Mouse (Mus musculus) gastrocnemius, adult 2 months (tissue): ENCODE results near the gene Hspb7. TPM values are rescaled to one million over a fixed set of nuclear protein-coding genes. Genes with fewer than 3 reads are reported as not detected.

Source experiments
- DNase-seq: peaks from one replicate; pipeline ENCODE4 v3.0.0; 2022
- H3K27ac ChIP-seq: fragments of 200-600 bp; 2 replicates; pipeline ENCODE4 v1.8.1; 2022; ENCODE audit warnings: mild to moderate bottlenecking
- H3K4me3 ChIP-seq: fragments of 200-600 bp; 2 replicates; pipeline ENCODE4 v1.8.1; 2022; ENCODE audit warnings: mild to moderate bottlenecking, moderate library complexity
- CTCF ChIP-seq: fragments of 200-600 bp; IDR thresholded peaks from 2 replicates; pipeline ENCODE4 v1.8.1; 2022; ENCODE audit warnings: antibody characterized with exemption, mild to moderate bottlenecking, moderate library complexity
- intact Hi-C: fragments of 180-260 bp; cut with DNase I; formaldehyde crosslinking; loops from one replicate; pipeline ENCODE4 v1.15.1; 2025
- total RNA-seq, 2 experiments: library from RNA; stranded (reverse); gene quantifications; 2 replicates each; pipeline ENCODE4 v1.2.3; 2021

The Hspb7 gene
- total RNA-seq, 2 experiments from 2014 or later, result 223 to 468 TPM

DNA sequence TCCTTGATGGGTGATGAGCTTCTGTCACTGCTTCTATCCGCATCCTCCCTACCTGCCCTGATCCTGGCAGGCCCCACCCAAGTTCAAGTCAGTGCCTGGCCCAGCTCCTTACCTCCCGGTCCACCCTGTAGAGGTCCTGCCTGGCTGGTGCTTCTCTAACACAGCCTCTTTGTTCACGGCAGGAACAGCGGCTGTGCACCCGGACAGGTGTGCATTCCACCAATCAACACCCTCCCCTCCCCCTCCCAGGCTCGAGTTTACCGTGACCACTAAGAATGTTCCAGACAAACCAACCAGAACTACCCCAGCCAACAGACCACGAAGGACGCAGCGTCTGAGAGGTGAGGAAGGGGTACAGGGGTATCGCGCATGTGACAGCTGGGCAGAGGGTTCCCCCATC is 22.0 kb upstream of the Hspb7 start, which contains the start of gene Clcnka:
Gene Clcnka, minus strand, starts transcription at position 180 of the 400 bp plus-strand sequence.
- Histone ChIP-seq H3K4me3 (no peak within 1 kb of the TSS), H3K27ac (no peak within 1 kb of the TSS)
- DNase-seq, result no peak
- intact Hi-C loops, result no loop called here
- no peak for TF ChIP-seq CTCF

DNA sequence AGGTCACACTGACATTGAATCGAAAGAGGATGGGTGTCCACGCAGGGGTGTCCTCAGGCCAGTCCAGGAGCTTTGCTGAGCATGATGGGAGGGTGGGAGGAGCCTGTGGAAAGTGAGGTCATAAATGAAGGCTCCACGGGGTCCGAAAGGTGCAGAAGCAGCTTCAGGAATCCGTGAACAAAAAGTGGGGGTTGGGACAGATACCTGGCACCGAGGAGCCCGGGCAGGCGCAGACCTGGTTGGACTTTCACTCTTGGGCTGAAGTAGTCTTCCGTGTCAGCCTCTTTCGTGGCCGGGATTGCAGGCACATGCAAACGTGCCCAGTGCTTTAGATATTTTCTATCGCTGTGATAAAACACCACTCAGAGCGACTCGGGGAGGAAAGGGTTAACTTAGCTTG is 20.4 kb upstream of the Hspb7 start:
- Histone ChIP-seq H3K4me3 (no peak overlapping the region), H3K27ac (no peak overlapping the region)
- intact Hi-C loops, result no loop called here
- TF ChIP-seq CTCF, result no peak
- no peak for DNase-seq

GRCm38 (mm10) chr4:141404518-141405313 is 15.9 kb upstream of the Hspb7 start:
- DNase-seq, result peak; percentile 88
- peak; percentile 97 for TF ChIP-seq CTCF
- no peak overlapping the region for H3K27ac ChIP-seq
- no peak overlapping the region for H3K4me3 ChIP-seq
- intact Hi-C loops, result loop anchor here (1.0 kb wide), 1 partner anchor 171 kb away; no protein-coding TSS in a partner anchor

DNA sequence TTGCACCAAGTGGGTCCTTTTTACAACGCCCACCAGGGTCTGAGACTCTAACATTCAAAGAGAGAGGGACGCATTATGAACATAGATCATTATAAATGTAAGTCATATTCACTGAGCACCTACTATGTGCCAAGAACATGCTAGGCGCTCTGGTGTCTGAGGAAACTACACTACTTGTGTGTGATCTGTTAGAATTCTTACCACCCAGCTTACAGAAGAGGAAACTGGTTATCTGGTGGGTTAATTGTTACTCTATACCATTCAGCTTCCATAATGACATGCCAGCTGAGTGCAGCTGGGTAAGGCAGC is 15.3 kb upstream of the Hspb7 start:
- intact Hi-C loops, result no loop called here
- no peak overlapping the region for H3K27ac ChIP-seq
- no peak for DNase-seq
- no peak overlapping the region for H3K4me3 ChIP-seq
- TF ChIP-seq CTCF, result no peak

DNA sequence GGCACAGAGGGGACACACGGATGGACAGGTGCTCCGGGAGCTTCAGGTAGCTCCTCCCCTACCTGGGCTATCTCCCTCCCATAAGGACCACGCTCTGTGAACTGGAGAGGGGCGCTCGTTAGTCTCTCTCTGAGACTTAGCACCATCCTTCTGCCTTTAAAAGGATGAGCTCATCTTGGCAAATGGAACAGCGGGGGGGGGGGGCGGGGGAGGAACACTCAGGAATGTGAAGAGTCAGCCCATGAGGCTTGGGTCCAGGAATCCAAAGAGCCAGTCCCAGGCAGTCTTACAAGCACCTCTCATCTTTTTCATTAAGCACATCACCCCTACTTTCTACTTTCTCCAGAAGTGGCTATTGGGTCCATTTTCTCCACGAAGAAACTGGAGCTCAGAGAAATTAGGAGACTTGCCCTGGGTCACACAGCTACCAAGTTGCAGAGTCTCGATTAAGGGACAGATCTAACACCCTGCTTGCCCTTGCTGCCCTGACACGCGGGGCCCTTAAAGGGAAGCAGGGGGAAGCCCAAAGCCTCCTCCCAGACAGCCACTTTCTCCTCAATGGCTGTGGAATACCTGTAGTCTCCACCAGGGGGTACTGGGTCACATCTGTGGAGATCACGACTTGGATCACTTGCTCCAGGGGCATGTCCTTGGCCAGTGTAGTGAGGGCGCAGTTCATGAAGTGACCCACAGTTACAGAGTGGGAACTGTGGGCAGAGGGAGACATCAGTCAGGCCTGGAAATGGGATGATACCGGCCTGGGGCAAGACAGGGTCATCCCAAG is 13.9 kb upstream of the Hspb7 start:
- intact Hi-C loops, result loop anchor here (1.0 kb wide), 1 partner anchor 24 kb away; no protein-coding TSS in a partner anchor
- peak; percentile 69 for DNase-seq
- Histone ChIP-seq H3K4me3 (no peak overlapping the region), H3K27ac (peak overlapping the region; percentile 68)
- TF ChIP-seq CTCF, result peak; percentile 80

DNA sequence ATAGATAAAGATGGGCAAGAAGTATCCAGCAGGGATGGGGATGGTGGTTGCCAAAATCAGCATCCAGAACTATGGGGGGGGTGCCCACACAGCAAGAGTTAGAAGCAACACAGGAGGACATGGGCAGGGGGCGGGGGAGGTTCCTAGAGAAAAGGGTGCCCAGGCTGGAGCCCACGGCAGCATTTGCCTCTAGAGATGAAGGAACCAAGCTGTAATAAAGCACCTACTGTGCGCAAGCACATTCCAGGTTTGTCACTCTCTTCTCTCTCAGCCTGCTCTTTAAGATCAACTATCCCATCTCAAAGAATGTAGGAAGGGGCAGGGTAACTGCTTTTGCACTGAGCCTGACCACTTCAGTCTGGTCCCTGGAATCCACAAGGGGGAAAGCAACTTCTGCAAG is 12.0 kb upstream of the Hspb7 start:
- no peak for DNase-seq
- no peak overlapping the region for H3K4me3 ChIP-seq
- intact Hi-C loops, result no loop called here
- no peak for TF ChIP-seq CTCF
- no peak overlapping the region for H3K27ac ChIP-seq

GRCm38 (mm10) chr4:141411430-141411992 is 9.1 kb upstream of the Hspb7 start:
- no peak overlapping the region for H3K27ac ChIP-seq
- TF ChIP-seq CTCF, result peak; percentile 52
- intact Hi-C loops, result no loop called here
- no peak for DNase-seq
- no peak overlapping the region for H3K4me3 ChIP-seq

DNA sequence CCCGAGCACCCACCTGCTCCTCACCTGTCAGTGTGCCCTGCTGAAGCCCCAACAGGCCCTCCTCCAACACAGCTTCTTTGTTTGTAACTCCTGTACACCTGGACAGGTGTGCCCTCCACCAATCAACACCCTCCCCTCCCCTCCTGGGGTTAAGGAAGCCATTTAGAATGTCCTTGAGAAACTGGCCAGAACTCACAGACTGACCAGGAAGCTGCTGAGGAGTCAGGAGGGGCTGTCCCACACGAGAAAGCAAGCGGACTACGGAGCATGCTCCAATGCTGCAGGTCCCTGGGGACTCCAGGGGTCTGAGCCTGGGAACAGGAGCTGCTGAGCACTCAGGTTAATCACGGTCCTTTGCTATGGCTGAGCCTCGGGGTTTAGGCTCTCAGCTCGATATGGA is 4.7 kb upstream of the Hspb7 start, which contains the start of gene Clcnkb:
Gene Clcnkb, minus strand, starts transcription at position 91 of the 400 bp plus-strand sequence.
- H3K27ac ChIP-seq, result no peak within 1 kb of the TSS
- no peak for DNase-seq
- intact Hi-C loops, result no loop called here
- H3K4me3 ChIP-seq, result no peak within 1 kb of the TSS
- TF ChIP-seq CTCF, result no peak

DNA sequence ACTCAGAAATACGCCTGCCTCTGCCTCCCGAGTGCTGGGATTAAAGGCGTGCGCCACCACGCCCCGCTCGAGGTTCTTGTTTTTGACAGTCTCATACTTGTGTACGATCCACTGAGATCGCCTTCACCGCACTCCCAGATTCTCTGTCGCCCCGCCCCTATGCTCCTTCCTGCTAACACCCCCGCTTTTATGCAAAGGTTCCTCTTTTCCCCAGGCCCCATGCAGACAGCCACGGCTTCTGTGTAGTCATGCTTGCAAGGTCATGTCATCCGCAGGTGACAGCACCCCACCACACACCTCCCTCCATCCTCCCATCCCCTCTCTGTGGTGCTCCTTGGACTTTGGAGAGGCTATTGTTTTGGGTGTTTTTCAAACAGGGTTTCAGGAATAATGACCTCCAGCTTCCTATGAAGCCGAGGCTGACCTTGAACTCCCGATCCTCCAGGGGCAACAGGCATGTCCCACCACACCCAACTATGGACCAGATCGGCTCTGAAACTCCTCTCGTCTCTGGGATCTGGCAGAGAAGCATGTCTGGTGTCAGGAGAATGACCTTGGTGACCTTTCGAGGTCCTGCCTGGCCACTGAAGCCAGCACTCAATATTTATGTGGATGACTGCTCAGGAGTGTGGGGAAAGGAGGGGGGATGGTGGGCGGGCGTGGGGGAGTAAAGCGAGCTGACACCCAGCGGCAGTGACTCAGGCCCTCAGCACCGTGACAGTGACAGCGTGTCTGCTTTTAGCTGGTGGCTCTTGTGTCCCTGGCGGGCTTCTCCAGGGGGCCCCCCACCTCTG is 984 bp upstream of the Hspb7 start:
- peak overlapping the region; percentile 92 for H3K27ac ChIP-seq
- intact Hi-C loops, result no loop called here
- TF ChIP-seq CTCF, result no peak
- peak; percentile 61 for DNase-seq
- no peak overlapping the region for H3K4me3 ChIP-seq

- TF ChIP-seq CTCF, result no peak
- Histone ChIP-seq H3K27ac (peak overlapping the region; percentile 92), H3K4me3 (peak overlapping the region; percentile 75)
- no peak for DNase-seq
- intact Hi-C loops, result no loop called here
Measured at GRCm38 (mm10) chr4:141420886-141421285, 307 bp downstream of the Hspb7 start.

DNA sequence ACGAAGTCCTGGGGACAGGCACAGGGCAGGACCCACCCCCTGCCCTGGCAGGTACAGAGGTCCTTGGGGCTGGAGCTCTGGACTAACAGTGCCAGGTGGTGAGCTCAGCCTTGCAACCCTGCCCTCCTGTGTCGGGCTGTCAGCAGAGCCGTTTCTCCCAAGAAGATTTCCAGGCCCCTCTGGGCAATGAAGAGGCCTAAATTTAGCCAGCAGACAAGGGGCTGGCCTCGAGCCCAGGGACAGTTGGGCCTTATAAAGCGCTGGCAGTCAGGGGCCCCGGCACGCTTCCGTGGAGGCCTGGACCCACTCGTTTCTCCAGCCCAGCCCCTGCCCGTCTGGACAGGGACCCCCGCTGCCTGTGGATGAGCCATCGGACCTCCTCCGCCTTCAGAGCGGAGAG is 844 bp downstream of the Hspb7 start:
- intact Hi-C loops, result no loop called here
- DNase-seq, result peak; percentile 89
- peak overlapping the region; percentile 75 for H3K4me3 ChIP-seq
- TF ChIP-seq CTCF, result peak; percentile 16; the same call in 1 of the 2 replicates
- H3K27ac ChIP-seq, result peak overlapping the region; percentile 92

DNA sequence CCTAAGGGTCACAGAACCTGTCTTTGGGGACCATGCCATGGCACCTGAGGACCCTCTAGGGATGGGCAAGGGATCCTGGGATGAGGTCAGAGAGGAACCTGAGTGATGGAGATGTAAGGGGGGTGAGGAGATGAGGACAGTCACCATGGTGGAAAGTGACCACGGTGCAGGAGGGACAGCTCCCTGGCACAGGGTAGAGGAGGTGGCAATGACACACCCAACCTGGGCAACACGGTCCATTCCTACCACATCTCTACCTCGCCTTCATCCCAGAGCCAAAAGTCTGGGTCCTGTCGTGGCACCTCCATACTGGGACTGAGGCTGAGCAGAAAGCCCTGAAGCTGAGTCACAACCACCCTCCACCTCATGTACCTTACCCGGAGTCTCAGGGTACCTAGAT is 2.3 kb downstream of the Hspb7 start:
- intact Hi-C loops, result no loop called here
- H3K27ac ChIP-seq, result peak overlapping the region; percentile 92
- no peak for DNase-seq
- TF ChIP-seq CTCF, result no peak
- peak overlapping the region; percentile 75 for H3K4me3 ChIP-seq
